Mouse (Mus musculus): ENCODE results near the gene Kcnq2.

The Kcnq2 gene

GRCm38 (mm10) chr2:181153837-181154236, 18.7 kb upstream of the Kcnq2 start:
- H3K4me1 ChIP-seq (replicated peaks; ENCODE audit: low read depth, low read length): peaks cover 32% of the 10 kb centered on the region
- H3K9me3 ChIP-seq (ENCODE audit: low read length): no peaks in the 10 kb centered on the region
- peaks cover 87% of the 10 kb centered on the region for H3K27me3 ChIP-seq (ENCODE audit: insufficient read depth, low read length)
- no peak overlapping the region for H3K4me3 ChIP-seq (replicated peaks; ENCODE audit: low read length)
- no peaks in the 10 kb centered on the region for H3K36me3 ChIP-seq (ENCODE audit: insufficient read depth, low read length)
- peak; percentile 47 for TF ChIP-seq CTCF (conservative IDR thresholded peaks at IDR 0.05; ENCODE audit: low read length)
- TF ChIP-seq POU5F1 (IDR thresholded peaks at IDR 0.05; ENCODE audit: borderline replicate concordance, low read length): no peak

GRCm38 (mm10) chr2:181153131-181153530, 18.0 kb upstream of the Kcnq2 start:
- Histone ChIP-seq H3K4me1 (replicated peaks; ENCODE audit: low read depth, low read length) (peaks cover 38% of the 10 kb centered on the region), H3K36me3 (ENCODE audit: insufficient read depth, low read length) (no peaks in the 10 kb centered on the region)

GRCm38 (mm10) chr2:181152701-181153100, 17.6 kb upstream of the Kcnq2 start:
- no peaks in the 10 kb centered on the region for H3K36me3 ChIP-seq (ENCODE audit: insufficient read depth, low read length)
- H3K27me3 ChIP-seq (ENCODE audit: insufficient read depth, low read length): peaks cover 86% of the 10 kb centered on the region
- H3K4me3 ChIP-seq (replicated peaks; ENCODE audit: low read length): no peak overlapping the region
- TF ChIP-seq CTCF (conservative IDR thresholded peaks at IDR 0.05; ENCODE audit: low read length) (no peak), NANOG (IDR thresholded peaks at IDR 0.05; ENCODE audit: borderline replicate concordance, low read length) (no peak), POU5F1 (IDR thresholded peaks at IDR 0.05; ENCODE audit: borderline replicate concordance, low read length) (no peak)
- H3K4me1 ChIP-seq (replicated peaks; ENCODE audit: low read depth, low read length): peaks cover 40% of the 10 kb centered on the region
- H3K9me3 ChIP-seq (ENCODE audit: low read length): no peaks in the 10 kb centered on the region

More at GRCm38 (mm10) chr2:181153131-181153530, 18.0 kb upstream of the Kcnq2 start:
- no peaks in the 10 kb centered on the region for H3K9me3 ChIP-seq (ENCODE audit: low read length)
- H3K27me3 ChIP-seq (ENCODE audit: insufficient read depth, low read length): peaks cover 87% of the 10 kb centered on the region
- H3K4me3 ChIP-seq (replicated peaks; ENCODE audit: low read length): no peak overlapping the region
- TF ChIP-seq CTCF (conservative IDR thresholded peaks at IDR 0.05; ENCODE audit: low read length): no peak
- TF ChIP-seq POU5F1 (IDR thresholded peaks at IDR 0.05; ENCODE audit: borderline replicate concordance, low read length): no peak
- no peak for TF ChIP-seq NANOG (IDR thresholded peaks at IDR 0.05; ENCODE audit: borderline replicate concordance, low read length)

GRCm38 (mm10) chr2:181150281-181150680, 15.2 kb upstream of the Kcnq2 start:
- TF ChIP-seq NANOG (IDR thresholded peaks at IDR 0.05; ENCODE audit: borderline replicate concordance, low read length) (no peak), CTCF (conservative IDR thresholded peaks at IDR 0.05; ENCODE audit: low read length) (no peak), POU5F1 (IDR thresholded peaks at IDR 0.05; ENCODE audit: borderline replicate concordance, low read length) (no peak)
- Histone ChIP-seq H3K9me3 (ENCODE audit: low read length) (no peaks in the 10 kb centered on the region), H3K4me3 (replicated peaks; ENCODE audit: low read length) (no peak overlapping the region), H3K27me3 (ENCODE audit: insufficient read depth, low read length) (peaks cover 84% of the 10 kb centered on the region), H3K36me3 (ENCODE audit: insufficient read depth, low read length) (no peaks in the 10 kb centered on the region), H3K4me1 (replicated peaks; ENCODE audit: low read depth, low read length) (peaks cover 31% of the 10 kb centered on the region)

GRCm38 (mm10) chr2:181148318-181148955, 13.3 kb upstream of the Kcnq2 start:
- no peaks in the 10 kb centered on the region for H3K36me3 ChIP-seq (ENCODE audit: insufficient read depth, low read length)
- peaks cover 31% of the 10 kb centered on the region for H3K4me1 ChIP-seq (replicated peaks; ENCODE audit: low read depth, low read length)
- peak overlapping the region; percentile 81 for H3K4me3 ChIP-seq (replicated peaks; ENCODE audit: low read length)
- TF ChIP-seq CTCF (conservative IDR thresholded peaks at IDR 0.05; ENCODE audit: low read length): no peak
- TF ChIP-seq NANOG (IDR thresholded peaks at IDR 0.05; ENCODE audit: borderline replicate concordance, low read length): no peak
- TF ChIP-seq POU5F1 (IDR thresholded peaks at IDR 0.05; ENCODE audit: borderline replicate concordance, low read length): no peak
- peaks cover 90% of the 10 kb centered on the region for H3K27me3 ChIP-seq (ENCODE audit: insufficient read depth, low read length)
- no peaks in the 10 kb centered on the region for H3K9me3 ChIP-seq (ENCODE audit: low read length)

- Histone ChIP-seq H3K27me3 (ENCODE audit: insufficient read depth, low read length) (peaks cover 94% of the 10 kb centered on the region), H3K36me3 (ENCODE audit: insufficient read depth, low read length) (no peaks in the 10 kb centered on the region), H3K4me3 (replicated peaks; ENCODE audit: low read length) (peak overlapping the region; percentile 81), H3K9me3 (ENCODE audit: low read length) (no peaks in the 10 kb centered on the region), H3K4me1 (replicated peaks; ENCODE audit: low read depth, low read length) (peaks cover 31% of the 10 kb centered on the region)
- TF ChIP-seq NANOG (IDR thresholded peaks at IDR 0.05; ENCODE audit: borderline replicate concordance, low read length) (no peak), CTCF (conservative IDR thresholded peaks at IDR 0.05; ENCODE audit: low read length) (no peak), POU5F1 (IDR thresholded peaks at IDR 0.05; ENCODE audit: borderline replicate concordance, low read length) (no peak)
These were observed 12.6 kb upstream of the Kcnq2 start for GRCm38 (mm10) chr2:181147546-181148317.

GRCm38 (mm10) chr2:181146976-181147545, 12.0 kb upstream of the Kcnq2 start:
- no peaks in the 10 kb centered on the region for H3K9me3 ChIP-seq (ENCODE audit: low read length)
- H3K27me3 ChIP-seq (ENCODE audit: insufficient read depth, low read length): peaks cover 95% of the 10 kb centered on the region
- H3K36me3 ChIP-seq (ENCODE audit: insufficient read depth, low read length): no peaks in the 10 kb centered on the region

GRCm38 (mm10) chr2:181144675-181145074, 9.6 kb upstream of the Kcnq2 start:
- TF ChIP-seq NANOG (IDR thresholded peaks at IDR 0.05; ENCODE audit: borderline replicate concordance, low read length) (no peak), POU5F1 (IDR thresholded peaks at IDR 0.05; ENCODE audit: borderline replicate concordance, low read length) (no peak), CTCF (conservative IDR thresholded peaks at IDR 0.05; ENCODE audit: low read length) (no peak)

More at GRCm38 (mm10) chr2:181146976-181147545, 12.0 kb upstream of the Kcnq2 start:
- no peak for TF ChIP-seq POU5F1 (IDR thresholded peaks at IDR 0.05; ENCODE audit: borderline replicate concordance, low read length)
- no peak for TF ChIP-seq NANOG (IDR thresholded peaks at IDR 0.05; ENCODE audit: borderline replicate concordance, low read length)
- TF ChIP-seq CTCF (conservative IDR thresholded peaks at IDR 0.05; ENCODE audit: low read length): no peak
- Histone ChIP-seq H3K4me3 (replicated peaks; ENCODE audit: low read length) (peak overlapping the region; percentile 72), H3K4me1 (replicated peaks; ENCODE audit: low read depth, low read length) (peaks cover 31% of the 10 kb centered on the region)

More at GRCm38 (mm10) chr2:181144675-181145074, 9.6 kb upstream of the Kcnq2 start:
- Histone ChIP-seq H3K27me3 (ENCODE audit: insufficient read depth, low read length) (peaks cover 94% of the 10 kb centered on the region), H3K9me3 (ENCODE audit: low read length) (no peaks in the 10 kb centered on the region), H3K4me1 (replicated peaks; ENCODE audit: low read depth, low read length) (peaks cover 16% of the 10 kb centered on the region), H3K4me3 (replicated peaks; ENCODE audit: low read length) (no peak overlapping the region), H3K36me3 (ENCODE audit: insufficient read depth, low read length) (no peaks in the 10 kb centered on the region)

All from E14TG2a.4 (cell line).